Mouse (Mus musculus): Measurements from ENCODE around the gene Irak3.
"Not testable (repeated sequence)": the region's sequence is repeated elsewhere in the genome, so short reads cannot be mapped to it uniquely, and the experiment has no call there.

The Irak3 gene

GRCm38 (mm10) chr10:120201961-120202402 is at the start of gene Irak3:
Gene Irak3, minus strand, starts transcription at chr10:120202130.
- DNase-seq (ENCODE audit: low read depth, low spot score) = peak; percentile 88

GRCm38 (mm10) chr10:120250911-120251683 is 49.2 kb upstream of the Irak3 start:
- no peak for DNase-seq (ENCODE audit: low read depth, low spot score)

GRCm38 (mm10) chr10:120246994-120247750 is 45.2 kb upstream of the Irak3 start:
- peak; percentile 88 for DNase-seq (ENCODE audit: low read depth, low spot score)

- DNase-seq (ENCODE audit: low read depth, low spot score) = no peak
These were observed 43.8 kb upstream of the Irak3 start for GRCm38 (mm10) chr10:120245681-120246080.

- no peak for DNase-seq (ENCODE audit: low read depth, low spot score)
These were observed 40.5 kb upstream of the Irak3 start for GRCm38 (mm10) chr10:120242421-120242820.

GRCm38 (mm10) chr10:120239476-120239875 is 37.5 kb upstream of the Irak3 start:
- DNase-seq (ENCODE audit: low read depth, low spot score) = peak; percentile 70

DNA sequence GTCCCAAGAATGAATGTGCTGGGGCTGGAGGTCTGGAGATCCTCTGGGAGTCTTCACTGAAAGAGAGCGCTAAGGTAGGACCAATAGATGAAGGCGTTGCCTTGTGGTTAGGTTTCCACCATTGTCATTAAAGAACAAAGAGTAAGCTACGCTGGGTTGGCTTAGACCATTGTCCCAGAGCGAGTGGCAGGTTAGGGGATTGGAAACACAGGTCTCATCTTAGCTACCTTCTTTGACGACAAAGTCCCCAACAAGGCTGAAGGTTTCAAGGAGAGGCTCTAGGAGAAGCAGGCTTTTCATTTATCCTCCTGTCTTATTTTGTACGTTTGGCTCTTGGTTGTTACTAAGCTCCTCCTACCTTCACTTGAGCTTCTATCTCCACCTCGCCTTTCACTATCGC is 36.3 kb upstream of the Irak3 start:
- no peak for DNase-seq (ENCODE audit: low read depth, low spot score)

GRCm38 (mm10) chr10:120236855-120237254 is 34.9 kb upstream of the Irak3 start:
- DNase-seq (ENCODE audit: low read depth, low spot score) = no peak

DNA sequence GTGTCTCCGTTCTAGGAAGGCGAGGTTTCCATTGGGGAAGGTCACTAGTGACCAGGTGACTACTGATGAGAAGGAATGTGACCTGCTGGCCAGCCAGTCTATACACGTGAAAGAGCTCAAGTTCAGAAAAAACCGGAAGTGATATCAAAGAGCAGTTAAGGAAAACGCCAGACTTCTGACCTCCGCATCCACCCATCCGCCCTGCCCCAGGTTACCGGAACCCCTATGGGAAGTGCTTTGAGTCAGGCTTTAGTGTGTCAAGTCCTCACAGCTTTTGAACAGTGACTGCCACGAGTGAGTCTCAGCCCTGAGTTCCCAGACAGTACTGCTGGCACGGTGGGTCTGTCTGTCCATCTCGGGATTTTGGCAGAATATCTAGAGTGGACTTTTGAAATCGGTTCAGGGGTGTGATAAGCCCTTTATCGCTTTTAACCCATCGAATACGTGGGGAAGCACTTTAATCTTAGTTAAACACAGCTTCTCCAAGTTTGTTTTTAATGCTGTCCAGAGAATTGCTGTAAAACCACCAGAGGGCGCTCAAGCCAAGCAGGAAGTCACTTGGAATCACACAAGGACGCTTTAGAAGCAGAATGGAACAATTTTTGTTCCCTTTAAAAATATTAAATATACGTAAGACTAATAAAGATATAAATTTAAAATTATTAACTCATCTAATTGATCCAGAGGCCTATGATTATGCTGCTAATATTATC is 31.9 kb upstream of the Irak3 start:
- peak; percentile 81 for DNase-seq (ENCODE audit: low read depth, low spot score)

DNA sequence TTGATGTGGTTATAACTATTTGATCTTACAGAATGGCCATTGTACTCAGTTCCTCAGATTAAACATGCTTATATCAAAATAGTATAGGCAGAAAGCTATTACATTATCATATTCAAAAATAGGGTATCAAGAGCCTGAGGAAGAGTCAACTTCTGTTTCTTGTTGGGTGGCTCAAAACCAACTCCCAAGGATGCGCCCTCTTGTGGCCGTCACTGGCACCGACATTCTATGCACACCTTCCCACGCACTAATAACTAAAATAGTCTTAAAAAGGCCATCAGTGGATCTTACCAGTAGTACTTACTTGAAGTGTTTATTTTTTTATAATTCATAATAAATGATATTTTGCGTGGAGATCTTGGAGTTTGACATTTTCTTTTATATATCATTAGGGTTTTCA is 29.8 kb upstream of the Irak3 start:
- peak; percentile 87 for DNase-seq (ENCODE audit: low read depth, low spot score)

DNA sequence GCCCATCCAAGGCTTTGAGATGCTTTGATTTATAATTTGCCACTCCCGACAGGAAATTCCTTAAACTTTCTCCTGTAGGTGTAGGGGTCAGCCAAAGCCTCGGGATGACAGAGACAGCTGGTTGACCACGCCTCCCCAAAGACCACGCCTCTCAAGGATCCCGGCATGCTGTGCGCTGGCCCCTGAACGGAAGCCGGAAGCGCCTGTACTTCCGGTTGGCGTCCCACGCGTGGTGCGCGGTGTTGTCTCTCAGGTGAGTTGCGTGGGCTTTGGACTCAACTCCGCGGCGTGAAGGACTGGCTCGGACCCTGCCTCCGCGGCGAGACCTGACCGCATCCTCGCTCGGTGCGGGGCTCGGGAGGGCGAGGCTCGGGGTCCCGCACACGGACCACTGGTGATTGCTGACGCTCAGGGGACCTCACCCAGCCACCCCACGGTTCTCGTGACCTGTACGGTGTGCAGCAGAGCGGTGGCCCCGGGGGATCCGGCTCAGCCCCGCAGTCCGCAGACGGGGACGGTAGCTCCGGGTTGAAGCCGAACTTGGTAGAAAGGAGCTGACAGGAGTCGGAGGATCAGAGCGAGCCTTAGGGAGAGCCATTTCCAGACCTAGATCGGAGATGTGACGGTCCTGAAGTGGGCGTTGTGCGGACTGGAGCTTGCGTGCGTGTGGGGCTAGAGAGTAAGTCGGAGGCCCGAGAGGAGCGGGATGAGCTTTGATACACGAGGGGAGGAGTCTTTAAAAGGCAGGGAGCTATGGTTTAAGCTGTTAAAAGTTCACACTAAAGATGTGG is 25.1 kb upstream of the Irak3 start, which contains the start of gene Llph:
TSS of gene Llph (plus strand) at position 200 of the 791 bp plus-strand sequence.
- DNase-seq (ENCODE audit: low read depth, low spot score) = peak; percentile 95

DNA sequence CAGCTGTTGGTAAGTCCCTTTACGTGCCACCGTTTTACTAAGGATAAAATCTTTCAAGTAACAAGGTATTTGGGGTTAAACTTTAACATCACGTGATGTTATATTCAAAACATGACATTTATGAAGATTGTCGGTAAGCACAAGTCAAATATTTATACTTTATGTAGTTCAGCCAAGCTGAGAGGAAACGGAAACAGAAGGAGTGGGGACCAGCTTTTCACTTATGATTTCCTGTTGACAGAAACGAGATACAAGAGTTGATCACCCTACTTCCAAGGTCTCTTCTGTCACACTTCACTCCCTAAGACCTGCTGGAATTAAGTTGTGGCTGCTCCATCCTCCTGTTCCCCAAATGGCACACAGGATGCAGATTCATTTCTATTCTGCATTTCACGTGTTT is 18.8 kb upstream of the Irak3 start:
- DNase-seq (ENCODE audit: low read depth, low spot score) = no peak

GRCm38 (mm10) chr10:120219578-120220359 is 17.8 kb upstream of the Irak3 start:
- DNase-seq (ENCODE audit: low read depth, low spot score) = no peak

DNA sequence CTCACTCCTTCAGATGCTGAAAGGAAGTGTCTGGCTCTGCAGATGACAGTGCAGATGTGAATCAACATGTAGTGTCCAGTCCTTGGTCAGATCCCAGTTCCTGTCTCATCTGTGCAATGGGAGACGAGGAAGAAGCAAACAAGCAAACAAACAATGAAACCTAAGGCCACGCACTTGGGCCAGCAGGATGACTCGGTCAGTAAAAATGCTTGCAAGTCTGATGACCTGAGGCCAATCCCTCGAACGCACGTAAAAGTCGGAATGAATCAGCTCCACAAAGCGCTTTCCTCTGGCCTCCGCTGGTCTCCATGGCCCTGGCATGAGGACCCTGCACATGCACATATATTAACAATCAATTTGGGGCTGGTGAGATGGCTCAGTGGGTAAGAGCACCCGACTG is 17.1 kb upstream of the Irak3 start:
- DNase-seq (ENCODE audit: low read depth, low spot score) = no peak

DNA sequence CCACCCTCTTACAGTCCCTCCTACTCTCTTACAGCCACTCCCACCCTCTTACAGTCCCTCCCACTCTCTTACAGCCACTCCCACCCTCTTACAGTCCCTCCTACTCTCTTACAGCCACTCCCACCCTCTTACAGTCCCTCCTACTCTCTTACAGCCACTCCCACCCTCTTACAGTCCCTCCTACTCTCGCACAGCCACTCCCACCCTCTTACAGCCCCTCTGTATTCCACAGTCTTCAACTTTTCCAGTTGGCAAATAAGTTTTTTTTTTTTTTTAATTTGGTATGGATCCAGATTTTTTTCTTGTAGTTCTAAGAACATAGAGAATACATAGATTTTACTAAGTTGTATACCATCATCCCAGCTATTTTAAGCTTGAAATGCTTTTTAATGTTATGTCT is 15.2 kb upstream of the Irak3 start:
- not testable (repeated sequence) for DNase-seq (ENCODE audit: low read depth, low spot score)

DNA sequence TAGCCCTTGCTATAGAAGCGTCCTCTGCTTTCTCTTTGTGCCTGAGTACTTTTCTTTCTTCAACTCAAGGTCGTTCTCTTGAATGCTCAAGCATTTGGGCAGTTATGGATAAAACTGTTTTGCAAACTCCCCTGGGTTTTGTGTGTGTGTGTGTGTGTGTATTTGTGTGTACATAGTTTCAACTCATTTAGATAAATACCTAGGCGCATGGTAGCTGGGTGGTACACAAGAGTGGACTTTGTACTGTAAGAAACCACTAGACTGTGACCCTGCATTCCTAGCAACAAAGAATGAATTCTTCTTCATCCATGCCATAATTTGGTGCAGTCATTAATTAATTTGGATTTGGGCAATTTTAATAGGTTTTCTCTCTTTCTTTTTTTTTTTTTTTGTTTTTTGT is 8.2 kb upstream of the Irak3 start:
- no peak for DNase-seq (ENCODE audit: low read depth, low spot score)

GRCm38 (mm10) chr10:120209539-120209925 is 7.6 kb upstream of the Irak3 start:
- DNase-seq (ENCODE audit: low read depth, low spot score) = no peak

DNA sequence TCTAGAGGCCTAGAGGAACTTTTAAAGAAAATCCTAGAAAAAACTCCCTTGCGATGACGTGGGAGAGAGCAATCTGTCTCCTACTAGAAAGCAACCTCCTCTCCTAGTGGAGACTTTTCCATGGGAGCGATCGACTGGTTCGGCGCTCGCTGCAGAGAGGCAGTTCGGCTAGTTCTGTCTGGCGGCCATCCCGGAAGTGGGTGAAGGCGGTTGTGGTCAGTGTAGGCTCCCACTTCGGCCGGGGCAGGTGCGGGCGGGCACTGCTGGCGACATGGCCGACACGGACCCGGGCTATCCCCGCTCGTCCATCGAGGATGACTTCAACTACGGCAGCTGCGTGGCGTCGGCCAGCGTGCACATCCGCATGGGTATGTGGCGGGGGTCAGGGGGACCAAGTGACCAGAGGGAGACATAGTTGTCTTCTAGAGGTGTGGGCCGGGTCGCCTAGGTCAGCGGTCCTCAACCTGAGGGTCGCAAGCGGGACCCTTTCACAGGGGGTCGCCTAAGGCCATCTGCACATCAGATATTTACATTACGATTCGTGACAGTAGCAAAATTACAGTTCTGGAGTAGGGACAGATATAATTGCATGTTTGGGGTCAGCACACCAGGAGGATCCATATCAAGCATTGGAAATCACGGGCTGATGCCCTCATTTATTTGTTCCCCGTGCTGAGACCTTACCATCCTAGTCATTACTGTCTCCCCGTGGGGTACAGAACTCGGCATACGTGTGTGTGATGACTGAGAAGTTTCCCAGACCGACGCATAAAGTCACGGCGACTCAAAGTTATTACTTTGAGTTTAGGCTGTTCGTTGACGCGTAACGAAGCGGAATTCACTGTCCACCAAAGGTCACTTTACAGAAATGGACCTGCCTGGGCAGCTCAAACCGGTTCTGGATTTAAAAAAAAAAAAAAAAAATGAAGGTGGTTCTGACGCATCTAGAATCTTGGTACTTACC is 6.9 kb upstream of the Irak3 start:
- DNase-seq (ENCODE audit: low read depth, low spot score) = peak; percentile 91

DNA sequence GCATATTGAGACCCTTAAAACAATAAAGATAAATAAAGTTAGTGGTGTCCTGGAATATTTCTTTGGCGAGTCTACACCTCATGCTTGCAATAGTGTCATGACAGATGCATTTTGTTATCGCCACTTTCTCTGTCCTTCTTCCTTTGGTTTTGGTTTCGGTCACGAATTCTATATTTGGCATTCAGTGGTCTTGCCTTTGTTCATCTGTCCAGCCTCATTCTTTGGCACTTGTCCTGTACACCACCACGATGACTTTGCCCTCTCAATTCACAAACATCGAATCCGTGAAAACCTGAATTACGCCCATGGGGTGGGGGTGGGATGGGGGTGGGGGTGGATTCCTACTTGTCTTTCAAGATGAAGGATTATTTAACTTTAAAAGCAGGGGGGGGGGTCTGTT is 6.1 kb upstream of the Irak3 start:
- no peak for DNase-seq (ENCODE audit: low read depth, low spot score)
